Mouse (Mus musculus): Measurements from ENCODE around the gene Gm9936.
A peak's percentile ranks its signal among the peaks of the same experiment; 100 is the strongest.
"Not testable (repeated sequence)": the region's sequence is repeated elsewhere in the genome, so short reads cannot be mapped to it uniquely, and the experiment has no call there.

Gm9936 gene

GRCm38 (mm10) chr5:114858582-114858981 lies at the start of gene Gm9936:
Gene Gm9936 (minus strand): TSS chr5:114858682.
- DNase-seq (ENCODE audit: low spot score), result no peak

- no peak for DNase-seq (ENCODE audit: low spot score)
Observed at GRCm38 (mm10) chr5:114902413-114902812, 43.9 kb upstream of the Gm9936 start.

- DNase-seq (ENCODE audit: low spot score), result no peak
Observed at GRCm38 (mm10) chr5:114898857-114899256, 40.4 kb upstream of the Gm9936 start.

- DNase-seq (ENCODE audit: low spot score), result peak; percentile 8
Observed at GRCm38 (mm10) chr5:114897374-114897793, 38.9 kb upstream of the Gm9936 start.

GRCm38 (mm10) chr5:114896688-114897373 lies 38.3 kb upstream of the Gm9936 start, which contains the start of gene Oasl2:
Gene Oasl2 (plus strand): TSS chr5:114896936.
- DNase-seq (ENCODE audit: low spot score), result no peak

- no peak for DNase-seq (ENCODE audit: low spot score)
Observed at GRCm38 (mm10) chr5:114895542-114895941, 37.1 kb upstream of the Gm9936 start.

DNA sequence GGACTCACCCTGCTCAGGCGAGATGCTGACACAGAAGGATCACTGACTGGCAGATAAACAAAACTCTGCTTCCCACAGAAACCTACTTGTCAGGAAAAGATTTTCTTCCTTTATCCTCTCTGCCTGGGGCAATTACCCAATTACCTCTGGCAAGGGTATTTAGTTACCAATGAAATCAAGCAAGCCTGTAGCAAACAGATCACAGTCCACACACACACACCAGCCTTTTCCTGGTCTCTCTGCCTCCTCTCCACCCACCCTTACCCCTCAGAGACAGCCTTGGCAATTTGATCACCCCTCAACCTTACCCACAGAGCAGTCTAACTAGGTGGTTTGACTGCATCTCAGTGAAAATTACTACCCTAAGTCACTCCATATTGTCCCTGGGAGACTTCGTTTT lies 30.5 kb upstream of the Gm9936 start:
- DNase-seq (ENCODE audit: low spot score), result no peak

DNA sequence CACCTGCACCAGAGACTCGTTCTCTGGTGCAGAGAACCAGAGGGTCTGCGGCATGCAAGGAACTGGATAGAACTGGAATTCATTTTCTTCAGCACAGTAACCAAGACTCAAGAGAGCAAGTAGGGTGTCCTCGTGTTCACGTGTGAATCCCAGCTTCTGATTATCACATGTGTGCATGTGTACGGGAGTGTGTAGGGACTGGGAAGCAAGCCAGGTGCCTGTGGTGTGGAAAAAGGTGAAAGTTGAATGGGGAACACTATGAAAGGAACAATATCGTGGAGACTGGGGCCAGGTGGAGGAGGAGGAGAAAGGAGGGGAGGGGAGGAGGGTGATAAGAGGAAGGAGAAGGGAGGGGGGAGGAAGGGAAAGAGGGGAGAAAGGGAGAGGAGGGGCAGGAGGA lies 28.3 kb upstream of the Gm9936 start:
- DNase-seq (ENCODE audit: low spot score), result no peak

DNA sequence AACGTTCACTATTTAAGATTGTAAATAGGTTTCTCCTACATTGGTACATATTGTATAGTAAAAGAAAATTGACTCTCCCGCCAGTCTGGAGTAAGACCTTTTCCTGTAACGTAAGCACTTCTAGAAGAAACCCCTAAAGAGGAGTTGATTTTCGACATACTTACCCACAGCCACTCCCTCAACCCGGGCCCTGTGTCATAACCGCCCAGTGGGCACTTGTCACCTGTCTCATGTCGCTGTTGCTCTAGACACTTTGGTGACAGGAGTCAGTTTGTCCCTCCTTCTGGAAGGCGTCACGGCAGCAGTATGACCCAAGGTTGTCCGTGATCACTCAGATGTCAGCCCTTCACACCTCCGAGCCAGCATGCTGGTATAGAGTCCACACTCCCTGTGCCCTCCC lies 24.5 kb upstream of the Gm9936 start:
- DNase-seq (ENCODE audit: low spot score), result no peak

GRCm38 (mm10) chr5:114882319-114882718 lies 23.8 kb upstream of the Gm9936 start:
- not testable (repeated sequence) for DNase-seq (ENCODE audit: low spot score)

DNA sequence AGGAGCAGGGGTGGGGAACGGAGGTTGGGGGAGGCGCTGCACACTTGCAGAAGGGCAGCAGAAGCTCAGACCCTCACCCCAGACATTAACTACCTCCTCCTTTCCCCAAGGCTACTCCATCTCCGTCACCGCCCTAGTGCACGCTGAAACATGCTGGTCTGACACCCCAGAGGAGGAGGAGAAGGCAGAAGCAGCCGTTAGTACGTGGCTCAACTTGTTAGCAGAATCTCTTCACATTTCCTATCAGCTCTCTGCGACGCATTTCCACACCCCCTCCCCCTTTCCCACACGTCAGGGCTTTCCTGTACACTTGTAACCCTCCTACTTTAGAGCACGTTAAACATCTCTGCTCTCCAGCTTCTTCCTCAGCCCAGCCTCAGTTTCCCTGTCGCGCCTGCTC lies 20.9 kb upstream of the Gm9936 start:
- no peak for DNase-seq (ENCODE audit: low spot score)

GRCm38 (mm10) chr5:114877487-114877886 lies 19.0 kb upstream of the Gm9936 start:
- no peak for DNase-seq (ENCODE audit: low spot score)

- DNase-seq (ENCODE audit: low spot score), result no peak
Observed at GRCm38 (mm10) chr5:114876331-114876730, 17.8 kb upstream of the Gm9936 start.

GRCm38 (mm10) chr5:114875858-114876257 lies 17.4 kb upstream of the Gm9936 start:
- DNase-seq (ENCODE audit: low spot score), result no peak

DNA sequence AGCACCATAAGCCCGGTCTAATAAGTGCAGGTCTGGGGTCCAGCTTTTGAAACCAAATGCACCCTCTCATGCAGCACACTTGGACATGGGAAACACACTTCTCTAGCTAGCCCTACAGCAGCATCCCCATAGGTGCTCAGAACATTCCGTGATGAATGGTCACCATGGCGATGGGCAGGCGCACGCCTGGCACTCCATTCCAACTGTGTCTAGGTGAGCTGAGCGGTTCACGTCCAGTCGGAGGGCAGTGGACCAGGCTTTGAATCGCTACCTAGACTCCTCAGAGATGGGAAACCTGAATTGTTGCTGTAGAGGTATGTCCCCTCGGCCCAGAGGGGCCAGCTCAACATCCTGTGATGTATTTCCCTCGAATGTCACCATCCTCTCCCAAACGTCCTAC lies 6.8 kb upstream of the Gm9936 start:
- DNase-seq (ENCODE audit: low spot score), result no peak

DNA sequence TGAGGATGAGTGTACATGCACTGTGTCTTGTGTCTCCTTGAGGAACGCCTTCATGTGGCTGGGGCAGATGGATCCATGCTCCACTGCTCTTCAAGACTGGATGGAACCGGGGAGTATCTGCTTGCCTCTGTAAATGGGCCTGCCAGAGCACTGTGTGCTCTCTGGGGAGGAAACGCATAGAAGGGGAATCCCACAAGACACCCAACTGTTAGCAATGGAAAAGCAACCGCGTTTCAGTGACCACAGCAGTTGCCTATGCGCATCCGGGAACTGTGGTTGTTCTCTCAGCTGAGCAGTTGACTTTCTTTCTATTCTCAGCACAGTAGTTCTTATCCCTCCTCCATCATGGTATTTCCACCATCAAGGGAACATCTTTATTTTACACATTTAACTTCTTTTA lies 6.3 kb upstream of the Gm9936 start:
- DNase-seq (ENCODE audit: low spot score), result no peak

DNA sequence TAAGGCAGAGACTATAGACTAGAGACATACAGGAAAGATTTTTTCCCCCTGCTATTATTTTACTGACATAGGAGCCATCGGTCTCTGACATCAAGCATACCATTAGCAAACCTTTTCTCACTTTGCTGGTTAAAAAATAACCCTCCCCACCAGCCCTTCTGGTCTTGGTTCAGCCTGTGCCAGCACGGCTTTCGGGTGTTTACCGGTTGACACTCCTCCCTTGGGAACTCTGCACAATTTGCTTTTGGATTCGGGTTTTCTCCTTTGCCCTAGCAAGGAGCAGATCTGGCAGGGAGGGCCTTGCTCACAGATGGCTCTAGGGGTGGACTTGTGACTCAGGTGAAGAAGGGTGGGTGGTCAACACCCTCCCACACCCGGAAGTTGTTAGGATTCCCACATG lies 3.2 kb upstream of the Gm9936 start:
- no peak for DNase-seq (ENCODE audit: low spot score)

GRCm38 (mm10) chr5:114859253-114859652 lies 771 bp upstream of the Gm9936 start:
- DNase-seq (ENCODE audit: low spot score), result peak; percentile 73

GRCm38 (mm10) chr5:114853364-114853763 lies 5.1 kb downstream of the Gm9936 start, which contains the start of gene 4930519G04Rik:
Gene 4930519G04Rik (plus strand): TSS chr5:114853664.
- DNase-seq (ENCODE audit: low spot score), result not testable (repeated sequence)

GRCm38 (mm10) chr5:114851565-114852236 lies 6.8 kb downstream of the Gm9936 start:
- no peak for DNase-seq (ENCODE audit: low spot score)

- not testable (repeated sequence) for DNase-seq (ENCODE audit: low spot score)
Observed at GRCm38 (mm10) chr5:114844371-114844770, 14.1 kb downstream of the Gm9936 start.

- no peak for DNase-seq (ENCODE audit: low spot score)
Observed at GRCm38 (mm10) chr5:114842674-114843073, 15.8 kb downstream of the Gm9936 start.

DNA sequence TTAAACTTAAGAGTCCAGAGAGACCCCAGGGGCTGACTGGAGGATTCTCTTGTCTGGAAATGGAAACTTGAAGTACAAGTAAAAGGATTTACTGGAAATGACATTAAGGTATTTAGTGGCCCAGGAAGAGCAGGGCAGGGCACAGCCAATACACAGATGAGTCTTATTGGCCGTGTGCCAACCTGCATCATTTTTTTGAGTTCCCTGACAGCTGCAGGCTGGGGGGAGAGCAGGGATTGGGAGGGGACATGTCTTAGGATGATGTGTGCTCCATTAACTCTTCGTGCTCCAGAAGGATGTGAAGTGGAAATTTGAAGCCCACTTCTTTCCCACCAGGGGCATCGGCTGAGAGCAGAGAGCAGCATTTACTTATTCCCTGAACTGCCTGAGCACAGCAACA lies 16.3 kb downstream of the Gm9936 start:
- not testable (repeated sequence) for DNase-seq (ENCODE audit: low spot score)

GRCm38 (mm10) chr5:114840481-114840880 lies 18.0 kb downstream of the Gm9936 start:
- DNase-seq (ENCODE audit: low spot score), result not testable (repeated sequence)

Measured in urinary bladder, postnatal 25 days (tissue).